Mouse (Mus musculus): ENCODE data around the gene Mybl2. TPM values are rescaled to one million over a fixed set of nuclear protein-coding genes. Genes with fewer than 3 reads are reported as not detected.

The Mybl2 gene
- total RNA-seq, 2 experiments from 2014 or later, result 0.59 to 2.2 TPM

- no peak for DNase-seq (ENCODE audit: low spot score in 2 of 2)
Measured at GRCm38 (mm10) chr2:163070213-163070612, 15.7 kb downstream of the Mybl2 start.

GRCm38 (mm10) chr2:163071590-163071989 is 17.1 kb downstream of the Mybl2 start:
- DNase-seq (ENCODE audit: low spot score in 2 of 2), result no peak

- DNase-seq (ENCODE audit: low spot score in 2 of 2), result no peak
Measured at GRCm38 (mm10) chr2:163073023-163073757, 18.7 kb downstream of the Mybl2 start.

- DNase-seq (ENCODE audit: low spot score in 2 of 2), result no peak
Measured at GRCm38 (mm10) chr2:163074006-163074405, 19.5 kb downstream of the Mybl2 start.

GRCm38 (mm10) chr2:163074808-163075207 is 20.3 kb downstream of the Mybl2 start:
- DNase-seq (ENCODE audit: low spot score in 2 of 2), result no peak

DNA sequence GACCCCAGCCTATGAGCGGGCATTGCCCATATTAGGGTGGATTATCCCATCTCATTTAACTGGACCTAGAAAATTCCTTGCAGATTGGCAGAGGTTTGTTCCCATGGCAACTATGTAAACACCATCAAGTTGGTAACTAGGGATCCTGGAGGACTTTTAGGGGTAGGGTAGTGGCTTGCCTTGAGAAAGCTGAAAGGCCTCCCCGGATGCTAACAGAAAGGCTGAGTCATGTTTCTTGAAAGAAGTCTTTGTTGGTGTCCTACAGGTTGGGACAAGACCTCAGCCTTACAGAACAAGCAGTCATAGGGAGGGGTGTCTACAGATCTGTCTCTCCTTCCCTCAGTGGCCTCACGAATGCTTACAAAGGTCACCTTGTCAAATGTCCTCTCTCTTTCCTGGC is 20.7 kb downstream of the Mybl2 start:
- DNase-seq (ENCODE audit: low spot score in 2 of 2), result no peak

GRCm38 (mm10) chr2:163079041-163079440 is 24.6 kb downstream of the Mybl2 start:
- DNase-seq (ENCODE audit: low spot score in 2 of 2), result no peak

DNA sequence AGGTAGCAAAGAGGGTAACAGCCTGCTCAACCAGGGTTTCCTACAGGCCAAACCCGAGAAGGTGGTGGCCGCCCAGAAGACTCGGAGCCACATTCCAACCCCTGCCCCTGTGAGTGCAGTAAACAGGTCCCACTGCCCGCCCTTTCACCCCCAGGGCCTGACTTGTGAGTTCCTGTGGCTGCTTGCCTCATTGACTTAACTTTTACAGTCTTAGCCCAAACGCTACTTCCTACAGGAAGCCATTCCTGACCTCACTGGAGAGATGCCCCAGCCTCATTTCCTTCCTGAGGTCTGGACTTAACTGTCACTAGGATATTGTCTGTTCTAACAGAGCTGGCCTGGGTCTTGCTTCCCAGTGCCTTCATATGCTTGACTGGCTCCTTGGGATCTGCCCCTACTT is 28.1 kb downstream of the Mybl2 start:
- DNase-seq (ENCODE audit: low spot score in 2 of 2), result no peak

DNA sequence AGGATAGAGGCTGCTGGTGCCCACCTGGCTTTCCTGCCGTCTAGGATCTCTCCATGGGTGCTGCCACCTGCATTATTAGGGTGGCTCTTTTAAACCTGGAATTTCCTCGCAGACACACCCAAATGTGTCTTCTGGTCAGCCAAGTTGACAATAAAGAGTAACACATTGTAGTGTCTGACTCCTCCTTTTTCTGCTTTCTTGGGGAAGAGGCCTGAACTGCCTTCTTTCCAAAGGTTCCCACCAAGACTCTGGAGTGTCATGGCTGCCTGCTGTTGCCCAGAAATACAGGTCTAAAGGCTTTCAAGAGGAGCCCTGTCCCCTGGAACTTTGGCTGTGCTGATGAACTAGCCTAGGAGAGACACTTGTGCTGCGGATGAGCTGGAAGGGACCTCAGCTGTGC is 30.0 kb downstream of the Mybl2 start:
- DNase-seq (ENCODE audit: low spot score in 2 of 2), result no peak

- no peak for DNase-seq (ENCODE audit: low spot score in 2 of 2)
Measured at GRCm38 (mm10) chr2:163085047-163085446, 30.6 kb downstream of the Mybl2 start.

DNA sequence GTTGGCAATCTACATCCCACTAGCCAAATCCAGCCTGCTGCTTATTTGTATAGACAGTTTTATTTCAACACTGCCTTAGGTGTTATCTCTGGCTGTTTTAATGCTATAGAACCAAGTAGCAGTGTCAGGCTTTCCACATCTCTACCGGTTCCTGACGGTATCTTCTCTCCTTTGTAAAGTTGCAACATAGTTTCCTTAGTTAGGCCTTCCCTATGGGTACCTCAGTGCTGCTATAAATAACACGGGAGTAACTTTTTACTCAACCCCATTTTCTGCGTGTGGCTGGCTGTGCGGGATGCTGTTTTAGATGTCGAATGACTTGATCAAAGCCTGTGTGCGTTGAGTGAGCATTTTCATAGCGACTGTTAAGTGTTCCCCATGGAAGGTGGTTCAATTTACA is 32.1 kb downstream of the Mybl2 start:
- no peak for DNase-seq (ENCODE audit: low spot score in 2 of 2)

DNA sequence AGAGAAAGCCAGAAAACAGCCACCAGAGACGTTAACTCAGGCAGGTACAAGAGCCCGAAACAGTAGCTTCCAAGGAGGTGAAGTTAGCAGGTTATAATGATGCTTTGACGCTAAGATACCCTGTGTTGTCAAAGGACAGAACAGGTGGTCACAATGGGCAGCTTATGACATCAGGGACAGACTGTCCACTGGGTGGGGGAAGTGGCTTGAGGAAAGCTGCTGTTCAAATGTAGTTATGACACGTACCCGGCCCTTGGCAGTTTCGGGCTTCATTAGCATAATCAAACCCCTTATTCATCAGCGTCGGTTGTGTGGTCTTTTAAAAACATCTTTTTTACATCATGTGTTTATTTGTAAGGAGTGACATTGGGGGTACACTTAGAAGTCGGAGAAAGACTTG is 33.2 kb downstream of the Mybl2 start, which contains the start of gene Gtsf1l:
Gene Gtsf1l, minus strand, starts transcription at position 128 of the 400 bp plus-strand sequence.
- no peak for DNase-seq (ENCODE audit: low spot score in 2 of 2)

- no peak for DNase-seq (ENCODE audit: low spot score in 2 of 2)
Measured at GRCm38 (mm10) chr2:163089475-163090123, 35.1 kb downstream of the Mybl2 start.

DNA sequence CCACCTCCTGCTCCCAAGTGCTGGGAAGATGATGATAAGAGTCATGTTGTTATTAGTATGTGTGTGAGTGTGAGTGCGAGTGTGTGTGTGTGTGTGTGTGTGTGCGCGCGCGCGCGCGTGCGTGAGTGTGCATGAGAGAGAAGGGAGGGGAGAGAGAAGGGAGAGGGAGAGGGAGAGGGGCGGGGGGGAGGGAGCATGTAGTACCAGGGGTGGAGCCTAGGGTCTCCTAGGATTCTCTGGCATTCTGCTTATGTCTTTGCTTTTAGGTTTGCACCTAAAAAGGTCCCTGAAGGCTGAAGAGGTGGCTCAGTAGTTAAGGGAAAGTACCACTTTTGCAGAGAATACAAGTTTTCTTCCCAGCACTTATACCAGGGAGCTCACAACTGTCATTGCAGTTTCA is 40.4 kb downstream of the Mybl2 start:
- DNase-seq (ENCODE audit: low spot score in 2 of 2), result no peak

DNA sequence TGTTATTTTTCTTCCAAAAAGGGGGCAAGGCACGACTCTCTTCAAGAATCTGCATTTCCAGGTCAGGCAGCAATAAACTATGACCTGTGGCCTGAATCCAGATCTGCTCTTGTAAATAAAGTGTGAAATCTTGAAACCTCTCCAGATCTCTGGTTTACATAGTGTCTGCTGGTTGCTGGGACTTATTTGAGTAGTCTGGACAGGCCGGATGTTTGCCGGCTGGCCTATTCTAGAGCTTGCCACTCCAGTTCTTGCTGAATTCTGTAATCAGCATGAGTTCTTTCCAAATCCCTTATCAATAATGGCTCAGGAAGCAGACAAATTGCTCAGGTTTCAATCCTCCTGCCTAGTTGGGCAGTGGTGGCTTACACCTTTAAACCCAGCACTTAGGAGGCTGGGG is 41.3 kb downstream of the Mybl2 start:
- DNase-seq (ENCODE audit: low spot score in 2 of 2), result no peak

DNA sequence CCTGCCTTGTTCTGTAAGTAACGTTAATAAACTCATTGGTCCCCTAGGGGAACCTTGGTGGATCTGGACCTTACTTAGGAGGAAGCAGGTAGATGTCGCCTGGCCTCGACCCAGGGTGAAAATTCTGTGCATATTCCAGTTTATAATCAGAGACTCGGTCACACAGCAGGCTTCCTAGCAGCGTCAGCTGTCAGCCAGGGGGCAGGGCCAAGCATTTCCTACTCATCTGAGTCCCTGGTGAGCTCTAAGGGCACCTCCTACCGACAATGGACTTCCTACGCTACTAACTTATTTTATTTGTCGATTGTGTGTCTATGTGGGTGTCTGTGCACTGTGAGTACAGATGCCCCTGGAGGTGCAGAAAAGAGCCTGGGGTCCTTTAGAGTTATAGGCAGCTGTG is 45.4 kb downstream of the Mybl2 start:
- no peak for DNase-seq (ENCODE audit: low spot score in 2 of 2)

DNA sequence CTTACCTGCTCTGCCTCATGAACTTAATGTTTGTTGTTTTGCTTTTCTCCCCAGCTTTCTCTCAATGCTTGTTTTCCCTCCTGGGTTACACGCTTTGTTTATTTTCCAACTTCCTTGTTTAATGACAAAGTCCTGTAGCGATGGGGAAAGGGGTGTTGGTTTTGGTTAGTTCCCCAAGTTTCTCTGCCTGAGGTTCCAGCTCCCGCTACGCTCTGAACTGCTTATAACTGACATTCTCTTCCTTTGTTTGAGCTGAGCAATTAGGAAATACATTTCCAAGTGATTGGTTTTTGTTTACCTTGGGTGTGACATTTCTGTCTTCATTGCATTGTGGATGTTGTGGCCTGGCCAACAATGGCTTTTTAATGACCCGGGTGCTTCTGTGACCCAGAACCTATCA is 46.1 kb downstream of the Mybl2 start:
- DNase-seq (ENCODE audit: low spot score in 2 of 2), result no peak

DNA sequence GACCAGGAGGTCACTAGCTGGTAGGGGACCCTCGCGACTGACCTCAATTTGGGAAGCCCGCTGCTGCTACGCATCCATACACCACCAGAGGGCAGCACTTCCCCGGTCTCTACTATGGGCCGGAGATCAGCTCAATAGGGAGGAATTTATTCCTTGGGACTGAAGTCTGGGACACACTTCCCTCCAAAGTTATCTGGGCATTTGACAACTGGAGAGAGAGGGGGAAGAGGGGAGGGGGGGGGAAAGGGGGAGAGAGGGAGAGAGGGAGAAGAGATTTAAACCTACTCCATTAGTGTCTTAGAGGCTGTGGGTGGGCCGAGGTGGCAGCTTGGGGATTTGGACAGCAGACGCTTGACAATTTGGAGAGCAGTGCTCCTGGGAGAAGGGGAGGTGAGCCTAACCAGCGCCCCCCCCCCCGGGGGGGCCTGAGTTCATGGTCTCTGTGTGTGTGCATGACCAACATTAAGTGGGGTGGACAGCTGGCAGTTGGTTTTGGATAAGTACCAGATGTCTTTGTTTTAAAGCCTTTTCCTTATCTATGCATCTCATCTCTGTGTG is 47.2 kb downstream of the Mybl2 start:
- peak; percentile 55 to 67 for DNase-seq (ENCODE audit: low spot score in 2 of 2)

GRCm38 (mm10) chr2:163102216-163102615 is 47.7 kb downstream of the Mybl2 start:
- DNase-seq (ENCODE audit: low spot score in 2 of 2), result no peak

- DNase-seq (ENCODE audit: low spot score in 2 of 2), result no peak
Measured at GRCm38 (mm10) chr2:163102900-163103653, 48.6 kb downstream of the Mybl2 start.

GRCm38 (mm10) chr2:163104086-163104770 is 49.7 kb downstream of the Mybl2 start:
- DNase-seq (ENCODE audit: low spot score in 2 of 2), result no peak

Data from left cerebral cortex, adult 18-20 months (tissue).